8 mouse cellular contexts compared by ENCODE assay signal in the genomic region with DNA sequence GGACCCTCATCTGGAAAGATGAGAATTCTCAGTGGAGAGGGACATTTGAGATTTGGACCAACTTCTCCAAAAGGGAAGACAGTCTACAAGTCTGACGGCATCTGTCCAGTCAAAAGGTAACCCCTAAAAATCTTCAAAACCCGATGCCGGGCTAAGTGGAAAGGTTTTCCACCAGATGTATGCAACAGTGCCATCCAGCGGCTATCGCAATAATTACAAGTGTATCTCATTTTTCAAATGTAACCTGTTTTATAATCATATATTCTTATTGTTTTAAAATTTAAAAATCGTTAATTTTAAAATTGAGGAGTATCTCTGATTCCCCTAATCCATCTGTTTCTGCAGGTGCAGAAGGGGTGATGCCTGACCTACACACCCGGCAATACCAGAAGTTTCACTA.
DNase-seq lines count a peak whose midpoint lies in the region; ATAC-seq and TF ChIP-seq lines count a peak whose summit lies in the region.
"Had no signal": no experiment of that assay in that cellular context is flagged by ENCODE, and none has a peak within 500 bp of the region (broad histone marks: within the 10 kb centered on the region; RNA-seq: fewer than 3 reads in every experiment).

No protein-coding gene starts in this region.

- H3K4me3 ChIP-seq in kidney, embryonic 15.5 days (replicated peaks), result no peak overlapping the region
- no peak overlapping the region for H3K4me3 ChIP-seq in hindbrain, postnatal 0 days (ENCODE audit: low read length)
- H3K4me3 ChIP-seq: lung, embryonic 15.5 days had no signal

- no peak overlapping the region for H3K27ac ChIP-seq in kidney, embryonic 15.5 days
- no peak overlapping the region for H3K27ac ChIP-seq in hindbrain, postnatal 0 days
- H3K27ac ChIP-seq: lung, embryonic 15.5 days had no signal

- H3K36me3 ChIP-seq in kidney, embryonic 15.5 days, result no peaks in the 10 kb centered on the region
- H3K36me3 ChIP-seq in hindbrain, postnatal 0 days (ENCODE audit: insufficient read depth, low read length), result no peaks in the 10 kb centered on the region
- H3K36me3 ChIP-seq: lung, embryonic 15.5 days had no signal

- WGBS in kidney, embryonic 15.5 days, result 10% methylated on average over 7 of the region's 7 CpGs
- WGBS in hindbrain, postnatal 0 days, result 13% methylated on average over 7 of the region's 7 CpGs

- H3K27me3 ChIP-seq in kidney, embryonic 15.5 days, result peaks cover 19% of the 10 kb centered on the region; the same call in 1 of the 2 replicates
- no peaks in the 10 kb centered on the region for H3K27me3 ChIP-seq in hindbrain, postnatal 0 days (ENCODE audit: insufficient read depth, low read length)

- no peak overlapping the region for H3K9ac ChIP-seq in kidney, embryonic 15.5 days
- H3K9ac ChIP-seq in hindbrain, postnatal 0 days (replicated peaks; ENCODE audit: low read length), result no peak overlapping the region
- H3K9ac ChIP-seq: lung, embryonic 15.5 days had no signal

- H3K4me2 ChIP-seq in kidney, embryonic 15.5 days, result no peak overlapping the region
- H3K4me2 ChIP-seq in hindbrain, postnatal 0 days (ENCODE audit: low read depth, low read length), result 0 out of 2 replicates have a peak overlapping the region, but pooled peaks have one; percentile 25
- H3K4me2 ChIP-seq: lung, embryonic 15.5 days had no signal

- DNase-seq in kidney, adult 9 months, result peak; percentile 41
- peak; percentile 26 for DNase-seq in R1 (ENCODE audit: low read depth, low spot score)
- peak; percentile 41 to 67 for DNase-seq in cerebellum, postnatal 25 days
- peak; percentile 77 for DNase-seq in hindbrain, postnatal 0 days (ENCODE audit: low spot score)
- peak; percentile 63 for DNase-seq in lung, postnatal 10 days
- DNase-seq in right cerebral cortex, postnatal 10 days (ENCODE audit: low spot score in 2 of 2), result peak; percentile 48 to 73

- ATAC-seq in kidney, embryonic 15.5 days (replicated peaks; ENCODE audit: low FRiP score), result no peak
- no peak for ATAC-seq in hindbrain, postnatal 0 days

- TF ChIP-seq CTCF in hindbrain, postnatal 0 days (IDR thresholded peaks at IDR 0.05; ENCODE audit: low read depth), result peak; percentile 74

- H3K4me1 ChIP-seq in kidney, embryonic 15.5 days, result peaks cover 14% of the 10 kb centered on the region
- no peaks in the 10 kb centered on the region for H3K4me1 ChIP-seq in hindbrain, postnatal 0 days (ENCODE audit: insufficient read depth, low read length)
- H3K4me1 ChIP-seq: lung, embryonic 15.5 days had no signal

- H3K9me3 ChIP-seq in kidney, embryonic 15.5 days (replicated peaks), result no peaks in the 10 kb centered on the region
- no peaks in the 10 kb centered on the region for H3K9me3 ChIP-seq in hindbrain, postnatal 0 days (ENCODE audit: low read length)
- H3K9me3 ChIP-seq: lung, embryonic 15.5 days had no signal

Comparison
In these comparisons a context has a peak if more than half of its experiments do, and no peak if none do; other contexts are left out.
1. DNase-seq: peak in every context shown above with its lines; median percentile 77 in hindbrain, postnatal 0 days; 63 in lung, postnatal 10 days; 60 in right cerebral cortex, postnatal 10 days; 54 in cerebellum, postnatal 25 days; 41 in kidney, adult 9 months; 26 in R1.